Mouse (Mus musculus): ENCODE measurements around the gene Tmem174. TPM values are rescaled to one million over a fixed set of nuclear protein-coding genes. Genes with fewer than 3 reads are reported as not detected.

Tmem174 gene
- polyA plus RNA-seq, 1 experiment, result not detected

DNA sequence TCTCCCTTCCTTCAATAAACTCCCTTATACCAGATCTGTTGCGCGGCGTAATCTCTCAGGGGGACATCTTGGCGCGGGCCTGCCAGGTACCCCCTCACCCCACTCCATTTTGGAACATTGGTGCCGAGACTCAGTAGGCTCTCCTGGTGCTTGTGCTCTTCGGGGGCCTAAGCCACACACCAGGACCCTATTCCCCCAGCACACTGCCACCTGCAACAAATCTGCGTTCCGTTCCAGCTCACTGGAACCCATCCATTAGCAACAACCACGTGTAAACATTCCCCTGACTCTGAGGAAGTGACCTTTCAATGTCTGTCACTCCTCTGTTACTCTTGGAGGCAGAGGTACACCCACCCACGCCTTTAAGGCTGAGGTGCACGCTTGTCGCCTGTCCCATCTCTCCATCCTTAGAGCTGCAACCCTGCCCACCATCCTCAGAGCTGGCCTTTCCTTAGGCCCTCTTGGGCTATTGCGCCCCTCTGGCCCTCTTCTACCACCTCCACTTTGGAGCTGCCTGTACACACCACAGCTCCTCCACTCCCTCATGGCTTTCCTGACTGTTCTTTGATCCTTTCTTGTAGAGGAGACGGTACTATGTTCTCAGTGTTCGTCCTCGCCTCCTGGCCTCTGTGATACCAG, 19.7 kb downstream of the Tmem174 start:
- H3K9me3 ChIP-seq (ENCODE audit: control insufficient read depth, low read length), result peaks cover 23% of the 10 kb centered on the region
- TF ChIP-seq TAL1 (IDR thresholded peaks at IDR 0.05; ENCODE audit: low read length) (no peak), GATA1 (IDR thresholded peaks at IDR 0.05; ENCODE audit: low read length) (no peak)
- no peaks in the 10 kb centered on the region for H3K27me3 ChIP-seq (ENCODE audit: control insufficient read depth)
- H3K4me1 ChIP-seq (ENCODE audit: control insufficient read depth), result no peaks in the 10 kb centered on the region
- no peaks in the 10 kb centered on the region for H3K36me3 ChIP-seq (ENCODE audit: control insufficient read depth)
- no peak overlapping the region for H3K4me3 ChIP-seq (replicated peaks)

DNA sequence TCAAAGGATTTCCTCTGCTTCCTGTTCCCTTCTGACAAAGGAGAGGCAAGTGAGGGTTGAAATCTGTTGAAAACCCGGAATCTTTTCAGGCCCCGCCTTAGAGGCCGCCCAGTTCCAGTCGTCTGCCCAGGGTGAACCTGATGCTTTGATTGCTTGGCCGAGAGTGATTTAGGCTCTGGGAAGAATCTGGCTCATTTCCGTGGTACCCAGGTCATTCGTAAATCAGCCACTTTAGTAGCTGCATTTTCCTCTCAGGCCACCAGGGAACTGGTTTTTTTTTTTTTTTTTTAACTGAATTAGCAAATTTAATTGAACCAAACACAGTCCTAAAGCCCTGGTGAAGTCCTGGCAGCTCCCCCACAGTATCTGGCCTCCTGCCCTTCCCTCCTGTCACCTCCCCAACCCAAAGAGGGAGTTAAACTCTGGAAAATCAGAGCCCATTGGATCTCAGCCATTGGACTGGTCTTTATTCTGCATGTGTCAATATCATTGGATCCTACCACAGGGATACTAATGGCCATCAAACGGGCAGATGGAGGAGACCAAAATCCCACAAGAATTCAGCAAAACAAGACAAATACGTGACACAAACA, 29.2 kb downstream of the Tmem174 start:
- Histone ChIP-seq H3K9me3 (ENCODE audit: control insufficient read depth, low read length) (peaks cover 14% of the 10 kb centered on the region), H3K4me1 (ENCODE audit: control insufficient read depth) (no peaks in the 10 kb centered on the region), H3K36me3 (ENCODE audit: control insufficient read depth) (no peaks in the 10 kb centered on the region), H3K4me3 (replicated peaks) (no peak overlapping the region), H3K27me3 (ENCODE audit: control insufficient read depth) (no peaks in the 10 kb centered on the region)
- TF ChIP-seq GATA1 (IDR thresholded peaks at IDR 0.05; ENCODE audit: low read length) (no peak), TAL1 (IDR thresholded peaks at IDR 0.05; ENCODE audit: low read length) (no peak)

DNA sequence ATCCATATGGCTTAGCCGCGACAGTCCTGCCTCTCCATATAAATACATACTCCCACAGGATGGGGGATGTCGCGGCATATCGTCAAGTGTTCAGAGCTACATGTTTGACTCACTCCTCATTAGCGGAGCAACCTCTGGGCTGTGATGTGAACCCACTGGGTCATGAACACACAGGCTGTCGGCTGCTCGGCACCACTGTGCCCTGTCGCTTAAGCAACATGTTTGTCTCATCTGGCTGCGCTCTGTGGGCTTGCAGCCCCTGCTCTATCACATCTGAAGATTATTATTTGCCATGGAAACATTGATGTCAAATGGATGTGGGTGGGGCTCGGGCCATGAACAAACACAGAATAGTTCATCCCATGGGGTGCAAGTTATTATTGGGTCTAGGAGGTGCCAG, 33.4 kb downstream of the Tmem174 start:
- TF ChIP-seq TAL1 (IDR thresholded peaks at IDR 0.05; ENCODE audit: low read length), result no peak
- no peak for TF ChIP-seq GATA1 (IDR thresholded peaks at IDR 0.05; ENCODE audit: low read length)
- Histone ChIP-seq H3K9me3 (ENCODE audit: control insufficient read depth, low read length) (peaks cover 11% of the 10 kb centered on the region; the same call in 1 of the 2 replicates), H3K27me3 (ENCODE audit: control insufficient read depth) (no peaks in the 10 kb centered on the region), H3K36me3 (ENCODE audit: control insufficient read depth) (no peaks in the 10 kb centered on the region), H3K4me3 (replicated peaks) (no peak overlapping the region), H3K4me1 (ENCODE audit: control insufficient read depth) (no peaks in the 10 kb centered on the region)

DNA sequence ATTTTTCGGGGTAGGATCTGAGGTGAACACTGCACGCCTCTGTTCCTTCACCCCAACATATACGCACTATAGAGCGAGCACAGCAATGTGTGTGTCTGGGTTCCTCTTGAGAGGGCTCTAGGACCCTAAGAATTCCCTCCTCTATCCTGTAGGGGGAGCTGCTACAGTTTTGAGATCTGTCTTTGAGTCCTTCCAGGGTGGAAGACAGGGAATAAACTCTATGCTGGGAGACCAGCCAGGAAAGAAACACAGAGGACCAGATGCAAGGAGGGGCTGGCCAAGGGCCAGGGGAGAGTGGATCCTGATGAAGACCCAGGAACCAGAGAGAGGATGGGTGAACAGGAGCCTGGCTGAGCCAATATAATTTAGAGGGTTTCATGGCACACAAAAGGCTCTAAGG, 40.5 kb downstream of the Tmem174 start:
- Histone ChIP-seq H3K4me1 (ENCODE audit: control insufficient read depth) (no peaks in the 10 kb centered on the region), H3K4me3 (replicated peaks) (no peak overlapping the region), H3K36me3 (ENCODE audit: control insufficient read depth) (no peaks in the 10 kb centered on the region), H3K27me3 (ENCODE audit: control insufficient read depth) (no peaks in the 10 kb centered on the region), H3K9me3 (ENCODE audit: control insufficient read depth, low read length) (no peaks in the 10 kb centered on the region; the same call in 1 of the 2 replicates)
- no peak for TF ChIP-seq GATA1 (IDR thresholded peaks at IDR 0.05; ENCODE audit: low read length)
- TF ChIP-seq TAL1 (IDR thresholded peaks at IDR 0.05; ENCODE audit: low read length), result no peak

DNA sequence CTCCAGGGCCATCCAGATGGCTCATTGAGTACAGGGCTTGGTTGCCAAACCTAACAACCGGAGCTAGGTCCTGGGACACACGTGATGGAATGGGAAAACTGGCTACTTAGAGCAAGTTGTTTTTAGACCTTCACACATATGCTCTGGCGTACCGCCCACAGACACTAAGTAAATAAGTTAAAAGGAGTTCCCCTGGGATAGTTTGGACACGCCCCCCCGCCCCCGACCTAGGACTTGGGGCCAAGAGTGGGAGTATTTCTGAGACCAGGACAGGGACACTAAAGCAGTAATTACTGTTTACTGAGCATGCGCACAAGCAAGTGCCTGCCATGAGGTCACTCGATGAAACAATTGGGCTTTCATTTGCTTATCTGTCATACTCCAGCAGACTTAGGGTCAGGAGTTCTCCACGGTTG, 42.5 kb downstream of the Tmem174 start:
- TF ChIP-seq TAL1 (IDR thresholded peaks at IDR 0.05; ENCODE audit: low read length) (no peak), GATA1 (IDR thresholded peaks at IDR 0.05; ENCODE audit: low read length) (no peak)
- Histone ChIP-seq H3K4me1 (ENCODE audit: control insufficient read depth) (no peaks in the 10 kb centered on the region), H3K36me3 (ENCODE audit: control insufficient read depth) (no peaks in the 10 kb centered on the region), H3K4me3 (replicated peaks) (no peak overlapping the region), H3K27me3 (ENCODE audit: control insufficient read depth) (peaks cover 6% of the 10 kb centered on the region), H3K9me3 (ENCODE audit: control insufficient read depth, low read length) (no peaks in the 10 kb centered on the region; the same call in 1 of the 2 replicates)

DNA sequence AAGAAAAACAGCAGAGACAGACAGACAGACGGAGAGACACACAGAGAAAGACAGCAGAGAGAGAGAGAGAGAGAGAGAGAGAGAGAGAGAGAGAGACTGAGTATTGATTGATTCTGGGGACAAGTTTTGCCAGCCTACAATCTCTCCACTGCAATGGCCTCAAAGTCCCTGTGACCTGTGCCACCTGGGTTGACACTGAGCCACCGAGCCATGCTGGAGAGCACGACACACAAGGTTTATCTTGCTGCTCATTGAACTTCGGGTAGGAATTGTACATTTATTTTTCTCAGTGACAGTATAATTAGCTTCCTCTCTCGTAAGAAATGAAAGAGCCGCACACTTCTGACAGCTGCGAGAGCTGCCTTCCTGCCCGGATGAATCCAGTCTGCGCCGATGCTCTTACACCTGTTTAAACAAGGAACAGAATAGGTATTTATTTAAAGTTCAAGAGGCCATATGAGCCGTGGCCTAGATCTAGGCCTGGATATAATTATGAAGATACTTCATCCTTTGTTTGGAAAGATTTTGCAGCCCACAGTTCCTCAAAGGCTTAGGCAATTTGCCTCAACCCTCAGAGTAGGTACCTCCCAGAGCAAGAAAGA, 43.2 kb downstream of the Tmem174 start:
- H3K27me3 ChIP-seq (ENCODE audit: control insufficient read depth), result peaks cover 13% of the 10 kb centered on the region
- H3K9me3 ChIP-seq (ENCODE audit: control insufficient read depth, low read length), result no peaks in the 10 kb centered on the region; the same call in 1 of the 2 replicates
- H3K36me3 ChIP-seq (ENCODE audit: control insufficient read depth), result no peaks in the 10 kb centered on the region
- TF ChIP-seq GATA1 (IDR thresholded peaks at IDR 0.05; ENCODE audit: low read length) (no peak), TAL1 (IDR thresholded peaks at IDR 0.05; ENCODE audit: low read length) (no peak)
- H3K4me3 ChIP-seq (replicated peaks), result no peak overlapping the region
- H3K4me1 ChIP-seq (ENCODE audit: control insufficient read depth), result no peaks in the 10 kb centered on the region; the same call in 1 of the 2 replicates

DNA sequence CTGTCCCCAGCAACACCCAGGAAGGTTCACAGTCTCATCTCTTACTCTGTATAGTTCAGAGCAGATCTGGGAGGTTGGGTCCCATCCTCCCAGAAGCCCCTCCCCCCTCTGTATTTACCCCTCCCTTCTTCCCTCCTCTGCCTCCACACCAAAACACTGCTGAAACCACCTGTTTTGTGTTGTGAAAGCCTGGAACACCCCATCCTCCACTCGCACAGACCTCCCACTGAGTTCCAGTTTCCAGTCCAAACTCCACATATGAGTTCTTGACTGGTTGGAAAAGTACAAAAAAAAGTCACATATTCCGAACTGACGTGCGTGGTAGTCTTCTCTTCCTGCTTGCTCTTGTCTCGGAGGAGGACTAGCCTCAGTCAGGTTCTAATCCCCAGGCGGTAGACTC, 45.8 kb downstream of the Tmem174 start:
- H3K9me3 ChIP-seq (ENCODE audit: control insufficient read depth, low read length), result no peaks in the 10 kb centered on the region; the same call in 1 of the 2 replicates
- no peaks in the 10 kb centered on the region; the same call in 1 of the 2 replicates for H3K4me1 ChIP-seq (ENCODE audit: control insufficient read depth)
- peaks cover 38% of the 10 kb centered on the region for H3K27me3 ChIP-seq (ENCODE audit: control insufficient read depth)
- no peak for TF ChIP-seq TAL1 (IDR thresholded peaks at IDR 0.05; ENCODE audit: low read length)
- no peak for TF ChIP-seq GATA1 (IDR thresholded peaks at IDR 0.05; ENCODE audit: low read length)
- H3K36me3 ChIP-seq (ENCODE audit: control insufficient read depth), result no peaks in the 10 kb centered on the region
- H3K4me3 ChIP-seq (replicated peaks), result no peak overlapping the region

DNA sequence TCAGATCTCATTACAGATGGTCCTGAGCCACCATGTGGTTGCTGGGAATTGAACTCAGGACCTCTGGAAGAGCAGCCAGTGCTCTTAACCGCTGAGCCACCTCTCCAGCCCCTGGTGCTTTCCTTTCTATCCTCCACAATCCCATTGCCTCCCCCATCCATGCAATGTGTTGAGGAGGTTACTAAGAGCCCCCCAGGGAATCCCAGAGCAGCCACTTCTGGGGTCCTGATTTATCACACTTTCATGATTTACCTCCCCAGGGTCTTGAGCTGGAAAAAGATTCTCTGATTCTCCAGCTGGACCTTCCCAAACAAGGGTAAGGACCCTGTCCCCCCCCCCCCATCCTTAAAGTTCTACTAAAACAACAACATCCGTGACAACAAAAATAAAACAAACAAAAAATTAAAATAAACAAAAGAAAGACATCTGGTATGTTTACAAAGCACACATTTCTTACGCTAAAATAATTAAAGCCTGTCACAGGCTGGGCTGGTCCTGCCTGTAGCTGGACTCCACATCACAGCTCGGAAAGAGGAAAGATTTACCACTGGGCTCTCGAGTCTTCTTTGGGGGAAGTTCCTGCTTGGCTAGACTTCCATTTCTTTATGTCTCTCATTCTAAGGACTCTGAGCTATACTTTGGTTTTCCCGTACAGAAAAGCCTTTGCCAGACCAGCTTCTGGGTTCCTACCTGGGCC, 46.4 kb downstream of the Tmem174 start:
- TF ChIP-seq TAL1 (IDR thresholded peaks at IDR 0.05; ENCODE audit: low read length) (no peak), GATA1 (IDR thresholded peaks at IDR 0.05; ENCODE audit: low read length) (no peak)
- no peak overlapping the region for H3K4me3 ChIP-seq (replicated peaks)
- H3K27me3 ChIP-seq (ENCODE audit: control insufficient read depth), result peaks cover 38% of the 10 kb centered on the region
- H3K9me3 ChIP-seq (ENCODE audit: control insufficient read depth, low read length), result no peaks in the 10 kb centered on the region; the same call in 1 of the 2 replicates
- no peaks in the 10 kb centered on the region for H3K36me3 ChIP-seq (ENCODE audit: control insufficient read depth)
- H3K4me1 ChIP-seq (ENCODE audit: control insufficient read depth), result no peaks in the 10 kb centered on the region; the same call in 1 of the 2 replicates

DNA sequence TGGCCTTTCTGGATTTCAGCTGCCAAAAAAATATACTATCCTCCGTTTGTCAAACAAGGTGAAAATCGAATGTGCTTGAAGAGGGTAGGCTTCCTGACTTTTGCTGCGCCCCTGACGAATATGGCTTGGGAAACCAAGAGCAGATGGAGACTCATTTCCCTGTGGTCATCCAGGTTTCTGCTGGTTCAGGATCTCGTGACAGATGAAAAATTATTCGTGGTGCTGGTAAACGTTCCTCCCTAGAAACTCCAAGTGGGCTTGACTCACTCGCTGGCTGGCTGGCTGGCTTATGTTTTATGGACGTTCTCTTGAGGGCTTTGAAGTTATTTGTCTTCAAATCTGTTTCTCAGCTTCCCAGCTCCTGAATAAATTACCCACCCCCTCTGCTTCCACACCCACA, 47.6 kb downstream of the Tmem174 start:
- H3K9me3 ChIP-seq (ENCODE audit: control insufficient read depth, low read length), result no peaks in the 10 kb centered on the region
- no peak for TF ChIP-seq GATA1 (IDR thresholded peaks at IDR 0.05; ENCODE audit: low read length)
- no peak for TF ChIP-seq TAL1 (IDR thresholded peaks at IDR 0.05; ENCODE audit: low read length)
- H3K27me3 ChIP-seq (ENCODE audit: control insufficient read depth), result peaks cover 38% of the 10 kb centered on the region
- no peaks in the 10 kb centered on the region; the same call in 1 of the 2 replicates for H3K4me1 ChIP-seq (ENCODE audit: control insufficient read depth)
- no peak overlapping the region for H3K4me3 ChIP-seq (replicated peaks)
- H3K36me3 ChIP-seq (ENCODE audit: control insufficient read depth), result no peaks in the 10 kb centered on the region

All from erythroblast, embryonic 14.5 days (primary cell).